Mouse (Mus musculus) ovary, postnatal 14 days (tissue): ENCODE data around the gene Amy2a2.
"Not testable (repeated sequence)": the region's sequence is repeated elsewhere in the genome, so short reads cannot be mapped to it uniquely, and the experiment has no call there.

Source experiments
- DNase-seq: peaks from one replicate; pipeline ENCODE4 v3.0.0; 2022; ENCODE audit warnings: low spot score

Amy2a2 gene

GRCm38 (mm10) chr3:113356558-113356957 lies at the start of gene Amy2a2:
Gene Amy2a2 (minus strand): TSS chr3:113356658.
- DNase-seq: not testable (repeated sequence)

- not testable (repeated sequence) for DNase-seq
These were observed 11.0 kb downstream of the Amy2a2 start for GRCm38 (mm10) chr3:113345484-113345883.

DNA sequence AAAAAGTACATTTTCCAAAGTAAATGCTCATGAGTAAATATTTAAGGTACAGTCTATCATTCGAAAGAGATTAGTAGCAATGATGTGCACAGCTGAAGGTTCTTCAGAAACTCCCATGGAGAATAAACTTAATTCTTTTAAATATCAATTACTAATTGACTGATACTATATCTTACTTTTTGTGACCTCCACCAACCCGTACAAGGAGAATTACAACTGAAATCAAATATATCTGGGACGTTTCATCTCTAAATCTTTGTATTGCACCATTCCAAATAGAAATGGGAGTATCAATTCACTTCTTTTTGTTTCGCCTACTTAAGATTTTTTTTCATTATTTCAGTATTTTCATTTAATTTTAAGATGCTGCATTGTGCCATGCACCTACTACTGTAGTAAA lies 32.5 kb downstream of the Amy2a2 start, which contains the start of gene Amy2a3:
TSS of gene Amy2a3 (minus strand) at position 101 of the 400 bp plus-strand sequence.
- not testable (repeated sequence) for DNase-seq

GRCm38 (mm10) chr3:113312937-113313336 lies 43.5 kb downstream of the Amy2a2 start:
- DNase-seq: not testable (repeated sequence)
